Mouse (Mus musculus) hindbrain, embryonic 16.5 days (tissue): ENCODE data around the gene Cxcl14. TPM values are rescaled to one million over a fixed set of nuclear protein-coding genes. Genes with fewer than 3 reads are reported as not detected.

Experiments
- ATAC-seq: fragments of 200-750 bp; cut with Nextera tagmentation; 2 replicates; pipeline ENCODE4 v1.8.0; 2017; ENCODE audit warnings: moderate TSS enrichment, moderate library complexity
- H3K27ac ChIP-seq: fragments of 300-500 bp; sonication (generic); 2 replicates; pipeline ENCODE4 v1.5.1; 2014; ENCODE audit warnings: low read depth, mild to moderate bottlenecking, control low read depth, low read length, moderate library complexity
- H3K27me3 ChIP-seq: fragments of 300-500 bp; sonication (generic); replicated peaks from 2 replicates; pipeline ENCODE4 v1.6.1; 2014; ENCODE audit warnings: low read length; ENCODE audit not compliant: control insufficient read depth, insufficient read depth
- H3K36me3 ChIP-seq: fragments of 300-500 bp; sonication (generic); 2 replicates; pipeline ENCODE4 v1.6.1; 2014; ENCODE audit warnings: mild to moderate bottlenecking, low read length, moderate library complexity, mixed read lengths; ENCODE audit not compliant: control insufficient read depth, insufficient read depth
- H3K4me1 ChIP-seq: fragments of 300-500 bp; sonication (generic); 2 replicates; pipeline ENCODE4 v1.6.1; 2014; ENCODE audit warnings: low read depth, low read length; ENCODE audit not compliant: control insufficient read depth, insufficient read depth
- H3K4me2 ChIP-seq: fragments of 300-500 bp; sonication (generic); 2 replicates; pipeline ENCODE4 v1.6.1; 2014; ENCODE audit warnings: mild to moderate bottlenecking, low read length, control low read depth, moderate library complexity
- H3K4me3 ChIP-seq: fragments of 300-500 bp; sonication (generic); 2 replicates; pipeline ENCODE4 v1.5.1; 2014; ENCODE audit warnings: mild to moderate bottlenecking, low read length, control low read depth, moderate library complexity
- H3K9ac ChIP-seq: fragments of 300-500 bp; sonication (generic); 2 replicates; pipeline ENCODE4 v1.6.1; 2014; ENCODE audit warnings: low read depth, mild to moderate bottlenecking, control low read depth, low read length, moderate library complexity
- H3K9me3 ChIP-seq: fragments of 300-500 bp; sonication (generic); 2 replicates; pipeline ENCODE4 v1.6.1; 2014; ENCODE audit warnings: mild to moderate bottlenecking, low read length, moderate library complexity; ENCODE audit not compliant: control insufficient read depth
- WGBS: fragments of 180-500 bp; shearing (Covaris S2); extraction: QIAGEN DNeasy Blood & Tissue Kit; methylation state at CpG from one replicate; pipeline ENCODE4 v1.1.7; 2014; 5-methylcytosine and 5-hydroxymethylcytosine counted together
- polyA plus RNA-seq: library from polyadenylated mRNA; unstranded; fragments of >200 nt; fragmentation: Nextera tagmentation; extraction: Ambion mirVana; gene quantifications from 2 replicates; pipeline ENCODE4 v1.2.1, GENCODE M21; 2015

The Cxcl14 gene
- polyA plus RNA-seq, 1 experiment from 2014 or later = 10.2 TPM

- peak overlapping the region; percentile 34 for H3K4me3 ChIP-seq
- WGBS = under 1% methylated on average over 59 of the region's 59 CpGs
- H3K27me3 ChIP-seq = peaks cover 86% of the 10 kb centered on the region
- 0 out of 2 replicates have a peak overlapping the region, but pooled peaks have one; percentile 23 for H3K9ac ChIP-seq
- peak overlapping the region; percentile 61; the same call in 1 of the 2 replicates for H3K4me2 ChIP-seq
- H3K36me3 ChIP-seq = no peaks in the 10 kb centered on the region
- peaks cover 12% of the 10 kb centered on the region for H3K4me1 ChIP-seq
- no peak overlapping the region for H3K27ac ChIP-seq
- H3K9me3 ChIP-seq = 0 out of 2 replicates have a peak, but pooled peaks cover 2% of the 10 kb centered on the region
- no peak for ATAC-seq
Observed at GRCm38 (mm10) chr13:56251176-56251923, 45.0 kb downstream of the Cxcl14 start.

- no peak overlapping the region for H3K4me2 ChIP-seq
- H3K36me3 ChIP-seq = no peaks in the 10 kb centered on the region
- 5% methylated on average over 13 of the region's 14 CpGs for WGBS
- no peak overlapping the region for H3K4me3 ChIP-seq
- no peak overlapping the region for H3K9ac ChIP-seq
- H3K4me1 ChIP-seq = peaks cover 12% of the 10 kb centered on the region
- no peak for ATAC-seq
- no peak overlapping the region for H3K27ac ChIP-seq
- H3K9me3 ChIP-seq = 0 out of 2 replicates have a peak, but pooled peaks cover 2% of the 10 kb centered on the region
- peaks cover 85% of the 10 kb centered on the region for H3K27me3 ChIP-seq
Observed at GRCm38 (mm10) chr13:56250551-56251161, 45.7 kb downstream of the Cxcl14 start.

- Histone ChIP-seq H3K27ac (no peak overlapping the region), H3K27me3 (peaks cover 79% of the 10 kb centered on the region), H3K9me3 (0 out of 2 replicates have a peak, but pooled peaks cover 2% of the 10 kb centered on the region), H3K36me3 (no peaks in the 10 kb centered on the region), H3K4me2 (no peak overlapping the region), H3K4me1 (peaks cover 12% of the 10 kb centered on the region), H3K4me3 (no peak overlapping the region), H3K9ac (no peak overlapping the region)
- ATAC-seq = no peak
- 1% methylated on average over 13 of the region's 13 CpGs for WGBS
Observed at GRCm38 (mm10) chr13:56249593-56250341, 46.6 kb downstream of the Cxcl14 start.

GRCm38 (mm10) chr13:56243104-56243503, 53.2 kb downstream of the Cxcl14 start:
- H3K27me3 ChIP-seq = peaks cover 42% of the 10 kb centered on the region
- 0 out of 2 replicates have a peak, but pooled peaks cover 2% of the 10 kb centered on the region for H3K9me3 ChIP-seq
- H3K9ac ChIP-seq = no peak overlapping the region
- H3K27ac ChIP-seq = no peak overlapping the region
- no peak overlapping the region for H3K4me2 ChIP-seq
- no peaks in the 10 kb centered on the region for H3K4me1 ChIP-seq
- no peak for ATAC-seq
- H3K36me3 ChIP-seq = no peaks in the 10 kb centered on the region
- H3K4me3 ChIP-seq = no peak overlapping the region
- WGBS = 86% methylated on average over 5 of the region's 5 CpGs

- Histone ChIP-seq H3K4me2 (no peak overlapping the region), H3K4me1 (no peaks in the 10 kb centered on the region), H3K9me3 (no peaks in the 10 kb centered on the region), H3K9ac (no peak overlapping the region), H3K27ac (no peak overlapping the region), H3K4me3 (no peak overlapping the region), H3K36me3 (no peaks in the 10 kb centered on the region), H3K27me3 (peaks cover 32% of the 10 kb centered on the region)
- WGBS = 53% methylated on average over 16 of the region's 16 CpGs
- ATAC-seq = no peak
Observed at GRCm38 (mm10) chr13:56240012-56240770, 56.2 kb downstream of the Cxcl14 start.

Other genes starting within 250 kb of the Cxcl14 start
- gene H2afy, start 160.2 kb downstream of the Cxcl14 start, polyA plus RNA-seq = 239 and 258 TPM in 2 replicates
- gene Tifab, start 117.7 kb downstream of the Cxcl14 start, polyA plus RNA-seq = 1.0 and 1.3 TPM in 2 replicates
- 0.11 and 1.0 TPM in 2 replicates for gene Neurog1, start 44.4 kb downstream of the Cxcl14 start, polyA plus RNA-seq
- not detected in 2 replicates for gene Gm3045, start 130.0 kb upstream of the Cxcl14 start, polyA plus RNA-seq
- 0.06 TPM in 1 of 2 replicates, not detected in the other for gene Slc25a48, start 141.8 kb upstream of the Cxcl14 start, polyA plus RNA-seq
- gene Il9, start 185.7 kb upstream of the Cxcl14 start, polyA plus RNA-seq = not detected in 2 replicates
- 2.9 and 4.6 TPM in 2 replicates for gene Fbxl21, start 225.9 kb upstream of the Cxcl14 start, polyA plus RNA-seq